Mouse (Mus musculus) forebrain, embryonic 12.5 days (tissue): ENCODE results near the gene Wnt16. TPM values are rescaled to one million over a fixed set of nuclear protein-coding genes. Genes with fewer than 3 reads are reported as not detected.
"Not testable (repeated sequence)": the region's sequence is repeated elsewhere in the genome, so short reads cannot be mapped to it uniquely, and the experiment has no call there.

ENCODE experiments used
- ATAC-seq: fragments of 200-750 bp; cut with Nextera tagmentation; 2 replicates; pipeline ENCODE4 v1.8.0; 2017; ENCODE audit warnings: moderate TSS enrichment; ENCODE audit not compliant: low FRiP score
- H3K27ac ChIP-seq: fragments of 300-500 bp; sonication (generic); 2 replicates; pipeline ENCODE4 v1.5.1; 2016; ENCODE audit warnings: mild to moderate bottlenecking
- H3K27me3 ChIP-seq: fragments of 300-500 bp; sonication (generic); 2 replicates; pipeline ENCODE4 v1.6.1; 2016; ENCODE audit warnings: mild to moderate bottlenecking
- H3K36me3 ChIP-seq: fragments of 300-500 bp; sonication (generic); replicated peaks from 2 replicates; pipeline ENCODE4 v1.6.1; 2016; ENCODE audit warnings: mild to moderate bottlenecking
- H3K4me1 ChIP-seq: fragments of 300-500 bp; sonication (generic); 2 replicates; pipeline ENCODE4 v1.6.1; 2016
- H3K4me2 ChIP-seq: fragments of 300-500 bp; sonication (generic); 2 replicates; pipeline ENCODE4 v1.6.1; 2016; ENCODE audit warnings: mild to moderate bottlenecking, moderate library complexity
- H3K4me3 ChIP-seq: fragments of 300-500 bp; sonication (generic); replicated peaks from 2 replicates; pipeline ENCODE4 v1.5.1; 2016; ENCODE audit warnings: mild to moderate bottlenecking
- H3K9ac ChIP-seq: fragments of 300-500 bp; sonication (generic); 2 replicates; pipeline ENCODE4 v1.6.1; 2016; ENCODE audit warnings: mild to moderate bottlenecking
- H3K9me3 ChIP-seq: fragments of 300-500 bp; sonication (generic); 2 replicates; pipeline ENCODE4 v1.6.1; 2016
- WGBS: fragments of 180-500 bp; shearing (Covaris S2); methylation state at CpG from one replicate; pipeline ENCODE4 v1.1.7; 2016; 5-methylcytosine and 5-hydroxymethylcytosine counted together
- polyA plus RNA-seq: library from polyadenylated mRNA; unstranded; fragments of >200 nt; fragmentation: Nextera tagmentation; extraction: Ambion mirVana; gene quantifications from 2 replicates; pipeline ENCODE4 v1.2.1, GENCODE M21; 2016

Wnt16 gene
- polyA plus RNA-seq, result 0.17 and 0.69 TPM in 2 replicates

DNA sequence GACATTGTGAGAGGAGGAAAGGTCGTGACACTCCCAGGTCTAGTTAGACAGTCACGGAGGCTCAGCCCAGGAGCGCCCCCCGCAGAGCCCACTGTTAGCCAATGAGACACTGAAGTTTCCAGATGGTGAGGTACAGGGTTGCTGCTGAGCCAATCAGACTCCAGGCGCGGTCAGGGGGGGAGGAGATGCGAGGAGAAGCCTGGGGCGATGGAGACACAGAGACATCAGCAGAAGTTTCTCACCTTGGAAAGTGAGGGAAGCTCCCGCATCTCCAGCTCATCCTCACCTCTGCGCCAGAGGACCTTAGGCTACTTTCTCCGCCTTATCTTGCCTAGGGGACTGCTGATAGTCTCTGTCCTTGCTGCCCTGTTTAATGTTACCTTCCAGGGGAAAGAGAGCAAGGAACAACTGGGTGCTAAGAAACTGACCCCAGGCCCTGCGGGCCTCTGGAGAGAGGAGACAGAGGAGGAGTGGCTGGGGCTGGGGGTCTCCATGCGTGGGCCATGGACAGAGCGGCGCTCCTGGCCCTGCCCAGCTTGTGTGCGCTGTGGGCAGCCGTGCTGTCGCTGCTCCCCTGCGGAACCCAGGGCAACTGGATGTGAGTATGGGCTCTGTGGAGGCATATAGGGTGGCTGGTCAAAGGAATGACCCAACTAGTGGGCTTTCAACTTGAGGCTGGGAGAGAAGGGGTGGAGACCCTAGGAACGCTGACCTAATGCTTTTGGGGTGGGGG lies at the start of gene Wnt16:
Wnt16 (plus strand) TSS at position 224 of the 733 bp plus-strand sequence.
- no peaks in the 10 kb centered on the region for H3K9me3 ChIP-seq
- peaks cover 46% of the 10 kb centered on the region for H3K27me3 ChIP-seq
- peaks cover 21% of the 10 kb centered on the region for H3K4me1 ChIP-seq
- ATAC-seq, result peak; percentile 66
- H3K36me3 ChIP-seq, result no peaks in the 10 kb centered on the region
- H3K4me2 ChIP-seq, result peak within 1 kb of the TSS; percentile 85
- H3K27ac ChIP-seq, result no peak within 1 kb of the TSS
- under 1% methylated on average over 20 of the region's 20 CpGs for WGBS
- peak within 1 kb of the TSS; percentile 44 for H3K4me3 ChIP-seq
- peak within 1 kb of the TSS; percentile 47; the same call in 1 of the 2 replicates for H3K9ac ChIP-seq

DNA sequence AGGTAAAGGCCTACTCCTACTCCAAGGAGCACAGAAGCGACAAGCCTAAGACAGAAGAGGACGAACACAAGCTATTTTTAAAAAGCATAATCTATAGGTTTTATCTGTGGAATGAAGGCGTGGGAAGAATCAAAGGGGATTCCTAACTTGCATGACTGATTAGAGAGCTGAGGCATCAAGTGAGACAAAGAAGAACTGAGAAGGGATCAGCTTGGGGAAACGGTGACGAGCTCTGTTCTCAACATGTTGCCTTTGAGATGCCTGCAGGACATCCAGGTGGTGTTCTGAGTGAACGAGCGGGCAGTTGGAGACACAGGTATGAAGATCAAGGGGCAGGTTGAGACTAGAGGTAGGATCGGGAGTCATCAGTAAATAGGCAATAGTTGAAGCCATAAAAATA lies 44.7 kb upstream of the Wnt16 start:
- Histone ChIP-seq H3K4me1 (no peaks in the 10 kb centered on the region), H3K4me2 (no peak overlapping the region), H3K9ac (no peak overlapping the region), H3K36me3 (no peaks in the 10 kb centered on the region), H3K27me3 (no peaks in the 10 kb centered on the region), H3K4me3 (no peak overlapping the region), H3K27ac (no peak overlapping the region), H3K9me3 (no peaks in the 10 kb centered on the region)
- 77% methylated on average over 8 of the region's 8 CpGs for whole genome bisulfite sequencing
- ATAC-seq, result no peak

DNA sequence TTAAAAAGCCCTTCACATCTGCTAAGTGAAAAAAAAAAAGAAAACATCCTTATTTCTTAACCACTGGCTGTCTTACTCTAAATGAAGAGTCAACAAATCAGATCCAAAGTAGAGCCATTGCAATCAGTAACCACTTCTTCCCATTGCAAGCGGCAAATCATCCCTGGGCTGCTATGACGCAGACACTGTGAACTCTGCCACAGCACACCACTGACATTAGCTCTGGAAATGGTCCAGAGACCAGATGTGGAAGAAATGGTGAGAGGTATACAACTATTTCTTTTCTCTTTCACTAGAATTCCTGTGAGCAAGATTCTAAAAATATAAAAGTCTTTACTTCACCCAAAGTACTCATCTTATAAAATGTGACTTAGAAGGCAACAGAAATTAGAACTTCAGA lies 41.3 kb upstream of the Wnt16 start:
- H3K4me1 ChIP-seq, result no peaks in the 10 kb centered on the region
- H3K27me3 ChIP-seq, result no peaks in the 10 kb centered on the region
- H3K4me3 ChIP-seq, result no peak overlapping the region
- no peaks in the 10 kb centered on the region for H3K36me3 ChIP-seq
- H3K27ac ChIP-seq, result no peak overlapping the region
- H3K9me3 ChIP-seq, result no peaks in the 10 kb centered on the region
- 93% methylated on average over 2 of the region's 2 CpGs for WGBS
- ATAC-seq, result no peak
- H3K4me2 ChIP-seq, result no peak overlapping the region
- H3K9ac ChIP-seq, result no peak overlapping the region

DNA sequence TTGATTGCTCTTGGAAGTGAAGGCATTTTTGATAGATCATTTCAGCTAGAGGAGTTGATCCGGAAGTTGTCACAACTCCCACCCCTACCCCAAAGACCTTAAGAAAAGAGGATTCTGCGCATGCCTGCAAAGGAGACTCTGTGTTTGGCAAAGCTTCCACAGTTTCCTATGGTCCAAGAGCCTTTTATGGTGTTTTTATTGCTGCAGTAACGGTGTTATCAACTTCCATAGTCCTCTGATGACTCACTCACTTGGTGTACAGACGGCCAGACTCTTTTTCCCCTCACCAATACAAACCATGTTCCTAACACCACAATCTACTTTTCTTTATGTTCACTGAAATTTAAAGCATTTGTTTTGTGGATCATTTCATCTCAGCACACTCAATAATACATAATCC lies 29.2 kb upstream of the Wnt16 start:
- H3K9me3 ChIP-seq, result no peaks in the 10 kb centered on the region
- H3K4me2 ChIP-seq, result no peak overlapping the region
- H3K27me3 ChIP-seq, result no peaks in the 10 kb centered on the region
- no peaks in the 10 kb centered on the region for H3K4me1 ChIP-seq
- no peak overlapping the region for H3K9ac ChIP-seq
- no peaks in the 10 kb centered on the region for H3K36me3 ChIP-seq
- H3K27ac ChIP-seq, result no peak overlapping the region
- ATAC-seq, result no peak
- no peak overlapping the region for H3K4me3 ChIP-seq
- WGBS, result 86% methylated on average over 4 of the region's 4 CpGs

DNA sequence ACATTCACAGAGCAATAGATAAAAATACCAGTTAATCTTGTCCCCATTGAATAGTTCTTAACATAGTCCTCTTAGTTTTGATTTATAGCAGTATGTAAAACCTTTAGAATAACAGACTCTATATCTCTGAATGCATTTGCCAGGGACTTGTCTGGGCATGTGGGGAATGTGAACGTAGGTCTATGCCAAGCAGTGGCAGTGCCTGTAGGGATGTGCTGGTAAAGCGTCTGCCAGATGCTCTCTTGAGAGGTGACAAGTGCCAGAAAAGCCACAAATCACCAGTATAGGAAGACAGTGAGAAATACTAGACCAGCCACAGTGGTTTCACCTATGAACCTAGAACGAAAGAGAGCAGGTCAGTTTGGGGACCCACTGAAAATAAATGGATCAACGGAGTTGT lies 25.5 kb upstream of the Wnt16 start:
- no peaks in the 10 kb centered on the region for H3K4me1 ChIP-seq
- WGBS, result 83% methylated on average over 4 of the region's 4 CpGs
- no peak overlapping the region for H3K4me3 ChIP-seq
- no peak overlapping the region for H3K27ac ChIP-seq
- H3K36me3 ChIP-seq, result no peaks in the 10 kb centered on the region
- no peaks in the 10 kb centered on the region for H3K27me3 ChIP-seq
- no peak overlapping the region for H3K4me2 ChIP-seq
- H3K9ac ChIP-seq, result no peak overlapping the region
- no peaks in the 10 kb centered on the region for H3K9me3 ChIP-seq
- no peak for ATAC-seq

DNA sequence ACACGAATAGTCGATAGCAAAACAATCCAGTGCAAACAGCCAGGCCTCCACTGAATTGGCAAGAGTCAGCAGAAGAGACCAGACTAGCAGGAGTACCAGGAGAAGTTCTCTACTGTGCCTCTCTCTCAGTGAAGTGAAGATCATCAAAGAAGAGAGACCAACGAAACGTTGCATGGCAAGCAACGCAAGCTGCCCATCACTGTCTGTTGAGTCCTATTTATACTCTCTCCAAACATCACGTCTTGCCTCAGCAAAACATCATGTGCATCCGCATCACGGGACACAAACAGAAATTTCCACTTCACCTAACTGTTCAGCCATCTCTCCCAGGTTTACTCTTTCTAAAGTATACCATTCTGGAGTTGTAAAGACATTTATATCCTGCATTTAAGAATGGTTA lies 23.9 kb upstream of the Wnt16 start:
- not testable (repeated sequence) for H3K27ac ChIP-seq, H3K4me1 ChIP-seq, H3K27me3 ChIP-seq, H3K4me2 ChIP-seq, ATAC-seq, H3K36me3 ChIP-seq, H3K9me3 ChIP-seq, H3K4me3 ChIP-seq, H3K9ac ChIP-seq
- 88% methylated on average over 8 of the region's 8 CpGs for WGBS

DNA sequence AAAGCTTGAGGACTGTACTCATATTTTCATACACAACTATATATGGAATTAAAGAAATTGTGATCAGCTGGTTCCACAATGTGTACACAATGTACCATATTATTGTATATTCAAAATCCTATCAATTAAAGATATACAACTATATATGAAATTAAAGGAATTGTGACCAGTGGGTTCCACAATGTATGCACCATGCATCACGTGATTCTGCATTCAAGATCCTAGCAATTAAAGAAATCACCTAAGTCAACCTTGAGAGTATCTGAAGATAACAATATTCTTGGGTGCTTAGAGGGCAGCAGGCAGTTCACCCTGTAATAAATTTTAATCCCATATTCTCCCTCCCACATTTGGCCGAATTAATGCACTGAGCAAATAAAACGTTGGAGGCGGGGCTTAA lies 22.0 kb upstream of the Wnt16 start:
- 81% methylated on average over 4 of the region's 4 CpGs for WGBS
- no peak overlapping the region for H3K4me2 ChIP-seq

DNA sequence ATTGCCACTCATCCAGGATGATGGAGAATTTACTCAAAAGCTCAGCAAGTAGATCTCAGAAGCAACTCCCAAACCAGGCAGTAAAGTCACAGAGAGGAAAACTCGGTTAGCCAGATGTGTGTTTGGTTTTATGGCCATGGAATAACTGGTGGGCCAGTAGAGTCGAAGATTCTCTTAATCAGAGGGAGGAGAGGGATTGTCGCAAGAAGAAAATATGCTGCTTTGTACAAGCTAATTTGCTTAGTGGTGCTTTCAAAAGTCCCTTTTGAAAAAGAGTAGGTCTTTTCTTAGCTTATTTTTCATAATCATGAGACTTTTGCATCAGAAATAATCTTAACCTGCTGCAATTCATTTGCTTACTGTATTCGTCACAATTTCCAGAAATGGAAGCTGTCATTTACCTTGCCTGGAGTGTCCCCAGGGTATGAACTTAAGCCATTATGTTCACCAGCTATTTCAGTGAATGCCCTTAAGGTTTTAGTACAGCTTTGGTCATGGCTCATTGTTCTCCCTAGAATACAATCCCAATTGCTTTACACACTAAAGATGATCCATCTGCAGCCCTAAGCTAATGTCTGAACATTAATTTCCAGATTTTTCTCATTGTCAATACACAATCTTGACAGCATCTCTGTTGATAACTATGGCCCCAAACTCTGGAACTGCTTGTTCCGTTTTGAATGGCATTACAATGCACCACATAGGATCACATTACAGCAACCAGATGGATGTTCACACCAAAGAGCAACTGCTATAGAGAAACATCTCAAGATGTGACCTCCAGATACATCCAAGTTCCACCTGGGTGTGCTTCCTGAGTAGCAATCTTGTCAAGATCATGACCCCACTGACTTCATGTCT lies 20.0 kb upstream of the Wnt16 start:
- no peak for ATAC-seq
- 79% methylated on average over 5 of the region's 5 CpGs for WGBS
- H3K36me3 ChIP-seq, result no peaks in the 10 kb centered on the region
- no peaks in the 10 kb centered on the region for H3K4me1 ChIP-seq
- no peaks in the 10 kb centered on the region for H3K9me3 ChIP-seq
- no peak overlapping the region for H3K4me3 ChIP-seq
- no peak overlapping the region for H3K27ac ChIP-seq
- no peaks in the 10 kb centered on the region for H3K27me3 ChIP-seq
- no peak overlapping the region for H3K9ac ChIP-seq
- no peak overlapping the region for H3K4me2 ChIP-seq

More for the DNA sequence above, 22.0 kb upstream of the Wnt16 start:
- ATAC-seq, result no peak
- Histone ChIP-seq H3K27ac (no peak overlapping the region), H3K27me3 (no peaks in the 10 kb centered on the region), H3K9ac (no peak overlapping the region), H3K9me3 (no peaks in the 10 kb centered on the region), H3K36me3 (no peaks in the 10 kb centered on the region), H3K4me1 (no peaks in the 10 kb centered on the region), H3K4me3 (no peak overlapping the region)

DNA sequence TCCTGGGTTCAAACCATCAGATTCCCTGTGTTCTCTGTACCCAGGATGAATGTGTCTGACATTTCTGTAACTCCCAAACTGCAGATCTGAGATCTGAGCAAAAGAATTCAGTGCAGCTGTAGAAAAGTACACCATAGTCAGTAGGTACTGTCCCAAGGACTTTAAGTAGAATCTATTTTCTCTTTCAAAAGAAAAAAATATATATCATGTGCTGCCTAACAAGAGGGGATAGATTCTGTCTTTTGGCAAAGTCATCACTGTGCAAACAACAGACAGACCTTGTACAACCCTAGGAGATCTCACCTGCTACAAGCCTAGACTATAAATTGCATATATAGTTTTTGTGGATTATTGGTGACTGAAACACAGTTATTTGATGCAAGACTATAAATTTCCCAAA lies 19.4 kb upstream of the Wnt16 start:
- no peak overlapping the region for H3K27ac ChIP-seq
- no peak overlapping the region for H3K9ac ChIP-seq
- no peaks in the 10 kb centered on the region for H3K36me3 ChIP-seq
- H3K4me1 ChIP-seq, result no peaks in the 10 kb centered on the region
- no peak overlapping the region for H3K4me3 ChIP-seq
- H3K27me3 ChIP-seq, result no peaks in the 10 kb centered on the region
- H3K4me2 ChIP-seq, result no peak overlapping the region
- no peak for ATAC-seq
- H3K9me3 ChIP-seq, result no peaks in the 10 kb centered on the region

DNA sequence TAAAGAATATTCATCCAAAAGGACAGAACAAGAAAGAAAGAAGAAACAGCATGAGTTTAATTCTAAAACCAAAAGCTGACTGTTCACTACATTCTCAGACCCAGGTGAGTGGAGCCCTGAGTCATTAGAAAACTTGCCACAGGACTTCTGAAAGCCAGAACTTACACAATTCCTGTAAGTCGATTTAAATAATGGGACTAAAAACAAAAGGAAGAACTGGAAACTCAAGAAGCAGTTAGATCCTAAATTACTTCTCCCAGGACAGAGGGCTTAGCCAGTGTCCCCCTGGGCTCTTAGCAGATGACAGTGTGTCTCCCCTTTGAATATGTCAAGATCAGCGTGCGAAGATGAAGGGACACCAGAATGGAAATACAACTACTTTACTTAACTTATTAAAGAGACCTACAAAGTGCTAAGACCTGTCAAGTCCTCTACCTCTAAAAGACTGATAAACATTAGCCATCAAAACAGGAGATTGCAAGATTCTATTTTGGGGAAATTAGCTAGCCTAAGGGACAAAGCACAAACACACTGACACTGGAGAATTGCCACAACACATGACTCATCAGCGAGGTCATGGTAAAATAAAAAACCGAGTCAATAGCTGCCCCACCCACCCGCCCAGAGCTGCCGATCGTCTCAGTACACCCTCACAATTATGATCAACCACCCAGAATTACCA lies 18.0 kb upstream of the Wnt16 start:
- Histone ChIP-seq H3K4me3 (no peak overlapping the region), H3K27ac (no peak overlapping the region), H3K9ac (no peak overlapping the region), H3K9me3 (no peaks in the 10 kb centered on the region), H3K36me3 (no peaks in the 10 kb centered on the region), H3K27me3 (no peaks in the 10 kb centered on the region), H3K4me1 (no peaks in the 10 kb centered on the region), H3K4me2 (no peak overlapping the region)
- ATAC-seq, result no peak
- 77% methylated on average over 8 of the region's 8 CpGs for WGBS

DNA sequence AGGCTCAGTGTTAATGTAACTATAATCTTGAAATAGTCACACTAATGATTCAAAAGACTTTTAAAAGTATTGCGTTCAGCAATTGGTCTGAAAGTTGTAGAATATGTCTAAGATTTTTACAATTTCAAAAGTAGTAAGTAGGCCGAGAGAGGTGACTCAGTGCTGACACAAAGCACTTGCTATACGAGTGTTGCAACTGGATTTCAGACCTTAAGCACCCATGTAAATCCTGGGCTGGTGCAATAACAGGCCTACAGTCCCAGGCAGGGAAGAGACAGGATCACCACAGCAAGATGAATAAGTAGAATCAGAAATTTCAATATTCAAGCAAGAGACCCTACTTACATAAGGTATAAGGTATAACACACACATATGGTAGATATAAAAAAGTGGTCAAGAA lies 10.1 kb upstream of the Wnt16 start:
- no peak overlapping the region for H3K4me3 ChIP-seq
- H3K9ac ChIP-seq, result no peak overlapping the region
- H3K27ac ChIP-seq, result no peak overlapping the region
- no peaks in the 10 kb centered on the region for H3K4me1 ChIP-seq
- no peak overlapping the region for H3K4me2 ChIP-seq
- H3K9me3 ChIP-seq, result no peaks in the 10 kb centered on the region
- no peak for ATAC-seq
- no peaks in the 10 kb centered on the region for H3K36me3 ChIP-seq
- 83% methylated on average over 3 of the region's 3 CpGs for WGBS
- no peaks in the 10 kb centered on the region for H3K27me3 ChIP-seq

DNA sequence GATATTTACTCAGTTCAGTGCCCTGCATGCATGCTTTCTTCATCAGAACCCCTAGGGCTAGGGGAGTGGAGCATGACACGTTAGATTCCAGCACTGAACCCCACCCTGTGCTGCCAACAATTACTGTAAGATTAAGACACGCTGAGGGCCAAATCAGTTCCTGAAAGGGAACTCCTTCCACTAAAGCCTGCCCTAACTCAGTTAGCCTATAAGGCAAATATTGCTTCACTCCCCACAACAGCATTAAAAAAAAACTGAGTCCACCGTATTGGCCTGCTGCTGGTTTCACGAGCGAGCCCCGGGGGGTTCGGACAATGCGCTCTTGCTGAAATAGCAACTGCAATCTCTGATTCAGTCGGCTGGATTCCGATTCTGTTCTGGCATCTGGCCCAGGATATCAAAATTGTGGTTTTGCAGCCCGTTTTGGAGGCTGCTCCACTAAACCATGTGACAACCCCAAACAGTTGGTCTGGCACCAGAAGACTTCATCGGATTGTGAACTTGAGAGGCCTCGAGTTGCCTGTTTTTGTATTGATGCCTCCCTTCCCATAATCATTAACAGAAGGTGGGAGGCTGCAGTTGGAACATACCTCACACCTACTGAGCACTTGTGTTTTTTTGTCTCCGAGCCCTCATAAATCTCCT lies 7.7 kb upstream of the Wnt16 start:
- Histone ChIP-seq H3K27ac (no peak overlapping the region), H3K36me3 (no peaks in the 10 kb centered on the region), H3K4me2 (no peak overlapping the region), H3K9ac (no peak overlapping the region), H3K9me3 (no peaks in the 10 kb centered on the region), H3K4me3 (no peak overlapping the region), H3K4me1 (no peaks in the 10 kb centered on the region), H3K27me3 (no peaks in the 10 kb centered on the region)
- 71% methylated on average over 14 of the region's 14 CpGs for WGBS
- ATAC-seq, result no peak
